Mouse (Mus musculus) MEL (cell line): ENCODE results near the gene Brsk2. TPM values are rescaled to one million over a fixed set of nuclear protein-coding genes. Genes with fewer than 3 reads are reported as not detected.

Experiments
- DNase-seq: peaks from one replicate; pipeline ENCODE4 v3.0.0; 2011; ENCODE audit warnings: low read depth, low spot score
- H3K27ac ChIP-seq: 2 replicates; pipeline ENCODE4 v1.5.1; 2012; ENCODE audit warnings: low read depth, mild to moderate bottlenecking, control low read depth, low read length, moderate library complexity; ENCODE audit not compliant: control insufficient read depth
- H3K27me3 ChIP-seq, 2 experiments: fragments of 150-350 bp in 1 of 2; sonication (generic) in 1 of 2; 2 replicates each; pipeline ENCODE4 v1.6.1; 2012; ENCODE audit warnings: low read length in 2 of 2, mild to moderate bottlenecking in 2 of 2, improper control_type of control experiment in 1 of 2, moderate library complexity in 1 of 2; ENCODE audit not compliant: insufficient read depth in 2 of 2, control insufficient read depth in 1 of 2
- H3K36me3 ChIP-seq, 2 experiments: 2 replicates each; pipeline ENCODE4 v1.6.1; 2012 to 2014; ENCODE audit warnings: low read length in 2 of 2, improper control_type of control experiment in 1 of 2, inconsistent platforms in 1 of 2, mild to moderate bottlenecking in 1 of 2; ENCODE audit not compliant: insufficient read depth in 2 of 2, control insufficient read depth in 1 of 2
- H3K4me1 ChIP-seq, 2 experiments: fragments of 150-350 bp in 1 of 2; sonication (generic) in 1 of 2; 2 replicates each; pipeline ENCODE4 v1.6.1; 2012; ENCODE audit warnings: low read length in 2 of 2, improper control_type of control experiment in 1 of 2, mild to moderate bottlenecking in 1 of 2; ENCODE audit not compliant: insufficient read depth in 2 of 2, control insufficient read depth in 1 of 2
- H3K4me3 ChIP-seq, 2 experiments: fragments of 150-350 bp in 1 of 2; sonication (generic) in 1 of 2; 2 replicates each; pipeline ENCODE4 v1.5.1; 2012; ENCODE audit warnings: low read depth in 2 of 2, low read length in 2 of 2, mild to moderate bottlenecking in 2 of 2, moderate library complexity in 2 of 2, control low read depth in 1 of 2, improper control_type of control experiment in 1 of 2; ENCODE audit not compliant: control insufficient read depth in 1 of 2, insufficient read depth in 1 of 2
- H3K79me2 ChIP-seq: 2 replicates; pipeline ENCODE4 v1.6.1; 2012; ENCODE audit warnings: mild to moderate bottlenecking, low read length, moderate library complexity; ENCODE audit not compliant: control insufficient read depth, poor library complexity, insufficient read depth
- H3K9ac ChIP-seq: 2 replicates; pipeline ENCODE4 v1.6.1; 2012; ENCODE audit warnings: low read depth, mild to moderate bottlenecking, control low read depth, low read length, moderate library complexity; ENCODE audit not compliant: control insufficient read depth, poor library complexity, severe bottlenecking
- H3K9me3 ChIP-seq: fragments of 150-350 bp; sonication (generic); replicated peaks from 2 replicates; pipeline ENCODE4 v1.6.1; 2012; ENCODE audit warnings: mild to moderate bottlenecking, low read length, improper control_type of control experiment, moderate library complexity; ENCODE audit not compliant: insufficient read depth
- CTCF ChIP-seq, 3 experiments: IDR thresholded peaks in 2 of 3; conservative IDR thresholded peaks in 1 of 3; 2 replicates each; pipeline ENCODE4 v1.5.1; 2011 to 2012; ENCODE audit warnings: low read length in 3 of 3, low read depth in 2 of 3, mild to moderate bottlenecking in 2 of 3, improper control_type of control experiment in 1 of 3, inconsistent platforms in 1 of 3, mixed read lengths in 1 of 3, moderate library complexity in 1 of 3; ENCODE audit not compliant: control insufficient read depth in 1 of 3, insufficient read depth in 1 of 3, poor library complexity in 1 of 3, severe bottlenecking in 1 of 3
- EP300 ChIP-seq, 2 experiments: IDR thresholded peaks; 2 replicates each; pipeline ENCODE4 v1.6.1; 2011; ENCODE audit warnings: improper control_type of control experiment in 2 of 2, low read length in 2 of 2, low read depth in 1 of 2, mild to moderate bottlenecking in 1 of 2
- JUND ChIP-seq: IDR thresholded peaks from 2 replicates; pipeline ENCODE4 v1.6.1; 2011; ENCODE audit warnings: low read depth, mild to moderate bottlenecking, improper control_type of control experiment, low read length
- KAT2A ChIP-seq: conservative IDR thresholded peaks from 2 replicates; pipeline ENCODE4 v1.6.1; 2012; ENCODE audit warnings: low read depth, low read length, improper control_type of control experiment, inconsistent platforms
- MAX ChIP-seq: IDR thresholded peaks from 2 replicates; pipeline ENCODE4 v1.6.1; 2011; ENCODE audit warnings: low read length, improper control_type of control experiment
- MAZ ChIP-seq: IDR thresholded peaks from 2 replicates; pipeline ENCODE4 v1.6.1; 2012; ENCODE audit warnings: low read depth, mild to moderate bottlenecking, inconsistent platforms, low read length, improper control_type of control experiment
- MEF2A ChIP-seq: IDR thresholded peaks from 2 replicates; pipeline ENCODE4 v1.6.1; 2014; ENCODE audit warnings: low read depth, mild to moderate bottlenecking, inconsistent platforms, low read length, improper control_type of control experiment; ENCODE audit not compliant: poor library complexity, insufficient replicate concordance, severe bottlenecking; ENCODE audit errors: extremely low read depth
- POLR2A ChIP-seq, 2 experiments: IDR thresholded peaks; 2 replicates each; pipeline ENCODE4 v1.6.1; 2011 to 2012; ENCODE audit warnings: low read length in 2 of 2, mild to moderate bottlenecking in 2 of 2, control low read depth in 1 of 2, improper control_type of control experiment in 1 of 2, low read depth in 1 of 2, moderate library complexity in 1 of 2; ENCODE audit not compliant: control insufficient read depth in 1 of 2, insufficient read depth in 1 of 2, poor library complexity in 1 of 2
- TBP ChIP-seq: IDR thresholded peaks from 2 replicates; pipeline ENCODE4 v1.8.0; 2011; ENCODE audit warnings: low read depth, low read length, improper control_type of control experiment
- UBTF ChIP-seq: IDR thresholded peaks from 2 replicates; pipeline ENCODE4 v1.6.1; 2012; ENCODE audit warnings: low read depth, mild to moderate bottlenecking, inconsistent platforms, low read length, improper control_type of control experiment, moderate library complexity, borderline replicate concordance; ENCODE audit not compliant: insufficient read depth
- USF2 ChIP-seq, 2 experiments: IDR thresholded peaks; 2 replicates each; pipeline ENCODE4 v1.6.1; 2011 to 2012; ENCODE audit warnings: improper control_type of control experiment in 2 of 2, low read length in 2 of 2, borderline replicate concordance in 1 of 2, inconsistent platforms in 1 of 2, low read depth in 1 of 2, mild to moderate bottlenecking in 1 of 2; ENCODE audit not compliant: insufficient read depth in 1 of 2
- polyA plus RNA-seq, 2 experiments: library from polyadenylated mRNA; stranded (reverse) in 1 of 2; unstranded in 1 of 2; fragments of >175 nt in 1 of 2; fragments of >200 nt in 1 of 2; gene quantifications; 2 replicates each; pipeline versions ENCODE4 v1.2.1 to v1.2.4; 2012; ENCODE audit warnings: low replicate concordance in 2 of 2, low read depth in 1 of 2; ENCODE audit not compliant: insufficient read length in 2 of 2, insufficient read depth in 1 of 2, missing spikeins in 1 of 2
- total RNA-seq: library from RNA; depleted of rRNA; stranded (reverse); fragments of 300-350 nt; gene quantifications from 2 replicates; pipeline ENCODE4 v1.2.3, GENCODE M21; 2012

Brsk2 gene
- total and polyA plus RNA-seq, 3 experiments, result 0.13 to 0.19 TPM; not detected in 1

DNA sequence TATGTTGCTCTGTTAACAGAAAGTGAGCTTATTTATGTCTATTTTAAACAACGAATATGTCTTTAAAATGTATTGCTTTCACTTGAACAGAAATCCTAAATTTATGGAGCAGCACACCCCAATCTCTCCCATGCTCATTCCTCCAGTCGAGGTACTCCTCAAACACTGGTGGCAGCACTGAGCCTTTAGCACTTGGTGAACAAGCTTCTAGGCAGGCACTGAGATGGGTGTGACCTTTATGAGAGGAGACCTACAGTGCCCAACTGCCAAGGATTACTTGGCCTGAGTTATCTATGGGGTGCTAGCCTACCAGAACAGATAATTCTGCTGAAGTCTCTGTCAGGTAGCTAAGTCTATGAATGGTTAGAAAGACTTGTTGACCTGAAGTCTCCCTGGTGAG lies 70.1 kb downstream of the Brsk2 start:
- no peak overlapping the region for H3K4me3 ChIP-seq
- H3K27me3 ChIP-seq, result no peaks in the 10 kb centered on the region
- no peaks in the 10 kb centered on the region for H3K4me1 ChIP-seq
- no peaks in the 10 kb centered on the region for H3K9me3 ChIP-seq
- no peak overlapping the region for H3K9ac ChIP-seq
- TF ChIP-seq CTCF (IDR thresholded peaks at IDR 0.05 in 2 of 3, conservative IDR thresholded peaks at IDR 0.05 in 1 of 3; ENCODE audit: control insufficient read depth in 1 of 3, insufficient read depth in 1 of 3, low read depth in 2 of 3, low read length in 3 of 3, poor library complexity in 1 of 3, severe bottlenecking in 1 of 3) (peak in 2 of 3 experiments; percentile 10 to 20; a peak in 1 of 6 replicates), USF2 (IDR thresholded peaks at IDR 0.05; ENCODE audit: borderline replicate concordance in 1 of 2, insufficient read depth in 1 of 2, low read depth in 1 of 2, low read length in 2 of 2) (no peak), MEF2A (no peak)
- no peaks in the 10 kb centered on the region; a peak in 1 of 4 replicates for H3K36me3 ChIP-seq
- peak; percentile 24 for DNase-seq
- no peaks in the 10 kb centered on the region for H3K79me2 ChIP-seq
- no peak overlapping the region for H3K27ac ChIP-seq

DNA sequence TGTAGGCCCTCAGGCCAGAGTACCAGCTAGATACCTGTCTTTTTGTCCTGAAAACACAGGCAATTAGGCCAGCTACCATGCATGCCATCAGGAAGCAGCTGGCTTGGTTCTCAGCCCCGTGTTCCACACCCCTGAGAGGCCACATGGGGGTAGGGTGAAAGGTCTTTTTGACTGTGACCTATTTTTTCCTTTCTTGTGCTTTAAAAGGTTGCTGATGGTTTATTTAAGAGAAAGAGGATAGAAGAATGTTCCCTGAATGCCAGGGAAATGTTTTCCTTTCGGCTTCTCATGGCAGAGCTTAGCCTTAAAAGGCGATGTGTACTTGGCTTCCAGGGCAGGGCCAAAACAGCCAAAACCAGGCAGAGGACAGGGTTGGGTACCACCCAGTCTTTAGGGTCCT lies 71.3 kb downstream of the Brsk2 start:
- Histone ChIP-seq H3K36me3 (no peaks in the 10 kb centered on the region; a peak in 1 of 4 replicates), H3K9me3 (no peaks in the 10 kb centered on the region), H3K27ac (no peak overlapping the region), H3K4me1 (no peaks in the 10 kb centered on the region), H3K4me3 (no peak overlapping the region), H3K27me3 (no peaks in the 10 kb centered on the region), H3K79me2 (no peaks in the 10 kb centered on the region), H3K9ac (no peak overlapping the region)
- TF ChIP-seq TBP (no peak), MAZ (no peak)
- no peak for DNase-seq

DNA sequence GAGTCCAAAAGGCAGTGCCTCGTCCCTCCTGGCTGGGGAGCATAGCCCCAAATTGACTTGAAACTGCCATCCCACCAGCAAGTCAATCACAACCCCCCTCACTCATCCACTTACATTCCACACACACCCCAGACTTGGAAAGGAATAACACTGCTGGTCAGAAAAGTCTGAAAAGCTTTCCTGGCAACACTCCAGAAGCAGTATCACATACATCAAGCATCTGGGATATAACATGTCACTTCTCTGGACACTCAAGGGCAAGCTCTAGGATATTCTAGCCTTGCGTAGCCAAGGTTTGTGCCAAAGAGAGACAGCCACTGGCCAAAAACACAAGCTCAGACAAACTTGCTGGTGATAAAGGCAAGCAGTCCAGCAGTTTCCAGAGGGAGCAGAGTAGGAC lies 75.6 kb downstream of the Brsk2 start:
- no peaks in the 10 kb centered on the region for H3K9me3 ChIP-seq
- no peak overlapping the region for H3K27ac ChIP-seq
- H3K4me3 ChIP-seq, result no peak overlapping the region
- no peaks in the 10 kb centered on the region for H3K4me1 ChIP-seq
- no peaks in the 10 kb centered on the region for H3K27me3 ChIP-seq
- TF ChIP-seq EP300 (IDR thresholded peaks at IDR 0.05; ENCODE audit: low read depth in 1 of 2, low read length in 2 of 2) (no peak), KAT2A (no peak), JUND (no peak), MAX (no peak)
- DNase-seq, result no peak
- no peak overlapping the region for H3K9ac ChIP-seq
- H3K79me2 ChIP-seq, result no peaks in the 10 kb centered on the region
- H3K36me3 ChIP-seq, result no peaks in the 10 kb centered on the region

DNA sequence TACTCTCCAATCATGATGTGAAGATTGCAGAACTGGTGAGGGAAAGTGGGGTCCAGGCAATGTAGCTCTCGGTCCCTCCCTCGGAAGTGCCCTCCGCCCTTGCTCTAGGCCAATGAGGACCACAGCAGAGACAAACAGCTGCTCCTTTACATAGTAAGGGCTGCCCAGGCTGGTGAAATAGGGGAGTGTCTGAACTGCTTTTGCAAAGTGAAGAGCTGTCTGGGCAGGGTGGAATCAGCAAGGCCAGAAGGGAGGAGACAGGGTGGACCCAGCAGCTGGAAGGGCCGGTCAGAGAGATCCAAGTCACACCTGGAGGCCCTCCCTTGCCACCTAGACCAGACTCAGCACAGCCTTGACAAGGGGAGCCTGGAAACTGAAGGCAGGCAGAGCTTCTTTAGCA lies 76.4 kb downstream of the Brsk2 start:
- H3K9ac ChIP-seq, result no peak overlapping the region
- no peaks in the 10 kb centered on the region for H3K4me1 ChIP-seq
- H3K36me3 ChIP-seq, result no peaks in the 10 kb centered on the region
- DNase-seq, result no peak
- no peaks in the 10 kb centered on the region for H3K9me3 ChIP-seq
- no peaks in the 10 kb centered on the region for H3K79me2 ChIP-seq
- no peaks in the 10 kb centered on the region for H3K27me3 ChIP-seq
- no peak overlapping the region for H3K27ac ChIP-seq
- no peak overlapping the region for H3K4me3 ChIP-seq
- no peak for TF ChIP-seq UBTF
- no peak for TF ChIP-seq POLR2A (IDR thresholded peaks at IDR 0.05; ENCODE audit: control insufficient read depth in 1 of 2, insufficient read depth in 1 of 2, low read depth in 1 of 2, low read length in 2 of 2, poor library complexity in 1 of 2)
- no peak for TF ChIP-seq CTCF (IDR thresholded peaks at IDR 0.05 in 2 of 3, conservative IDR thresholded peaks at IDR 0.05 in 1 of 3; ENCODE audit: control insufficient read depth in 1 of 3, insufficient read depth in 1 of 3, low read depth in 2 of 3, low read length in 3 of 3, poor library complexity in 1 of 3, severe bottlenecking in 1 of 3)
